Mouse (Mus musculus): ENCODE results near the gene Dedd2. TPM values are rescaled to one million over a fixed set of nuclear protein-coding genes. Genes with fewer than 3 reads are reported as not detected.

The Dedd2 gene
- polyA plus RNA-seq, 1 experiment from 2014 or later: 7.5 TPM

Small RNAs within 50 kb of the gene (microRNA-seq; reads per million reads assigned to microRNA genes)
- not detected for gene Mir7048

Other genes with a start within 250 kb of the Dedd2 start
- gene Rabac1, start 247.9 kb downstream of the Dedd2 start, polyA plus RNA-seq (2014; fragmentation: Nextera tagmentation; extraction: Ambion mirVana): 191 and 198 TPM in 2 replicates
- 2.8 and 3.2 TPM in 2 replicates for gene Atp1a3, start 214.7 kb downstream of the Dedd2 start, polyA plus RNA-seq (2014; fragmentation: Nextera tagmentation; extraction: Ambion mirVana)
- gene Grik5, start 148.3 kb downstream of the Dedd2 start, polyA plus RNA-seq (2014; fragmentation: Nextera tagmentation; extraction: Ambion mirVana): 12.3 and 13.0 TPM in 2 replicates
- gene Zfp574, start 148.0 kb downstream of the Dedd2 start, polyA plus RNA-seq (2014; fragmentation: Nextera tagmentation; extraction: Ambion mirVana): 25.9 and 27.9 TPM in 2 replicates
- 1.8 and 2.3 TPM in 2 replicates for gene Pou2f2, start 40.9 kb downstream of the Dedd2 start, polyA plus RNA-seq (2014; fragmentation: Nextera tagmentation; extraction: Ambion mirVana)
- 3.7 and 4.2 TPM in 2 replicates for gene Zfp526, start 810 bp upstream of the Dedd2 start, polyA plus RNA-seq (2014; fragmentation: Nextera tagmentation; extraction: Ambion mirVana)
- 14.7 and 15.9 TPM in 2 replicates for gene Gsk3a, start 17.2 kb upstream of the Dedd2 start, polyA plus RNA-seq (2014; fragmentation: Nextera tagmentation; extraction: Ambion mirVana)
- gene Erf, start 30.1 kb upstream of the Dedd2 start, polyA plus RNA-seq (2014; fragmentation: Nextera tagmentation; extraction: Ambion mirVana): 25.8 and 27.7 TPM in 2 replicates
- gene Cic, start 47.1 kb upstream of the Dedd2 start, polyA plus RNA-seq (2014; fragmentation: Nextera tagmentation; extraction: Ambion mirVana): 51.4 and 54.1 TPM in 2 replicates
- gene Pafah1b3, start 77.4 kb upstream of the Dedd2 start, polyA plus RNA-seq (2014; fragmentation: Nextera tagmentation; extraction: Ambion mirVana): 274 and 284 TPM in 2 replicates
- 0.76 and 1.1 TPM in 2 replicates for gene Prr19, start 80.8 kb upstream of the Dedd2 start, polyA plus RNA-seq (2014; fragmentation: Nextera tagmentation; extraction: Ambion mirVana)
- gene Tmem145, start 85.5 kb upstream of the Dedd2 start, polyA plus RNA-seq (2014; fragmentation: Nextera tagmentation; extraction: Ambion mirVana): 1.9 and 2.0 TPM in 2 replicates
- gene Megf8, start 96.5 kb upstream of the Dedd2 start, polyA plus RNA-seq (2014; fragmentation: Nextera tagmentation; extraction: Ambion mirVana): 12.2 and 13.0 TPM in 2 replicates
- gene Cnfn, start 149.1 kb upstream of the Dedd2 start, polyA plus RNA-seq (2014; fragmentation: Nextera tagmentation; extraction: Ambion mirVana): 0.55 TPM in 1 of 2 replicates, not detected in the other
- 3.7 and 5.3 TPM in 2 replicates for gene Lipe, start 178.1 kb upstream of the Dedd2 start, polyA plus RNA-seq (2014; fragmentation: Nextera tagmentation; extraction: Ambion mirVana)
- gene Cxcl17, start 192.3 kb upstream of the Dedd2 start, polyA plus RNA-seq (2014; fragmentation: Nextera tagmentation; extraction: Ambion mirVana): 0.58 TPM in 1 of 2 replicates, not detected in the other